Mouse (Mus musculus): ENCODE results near the gene Igfbp6. TPM values are rescaled to one million over a fixed set of nuclear protein-coding genes. Genes with fewer than 3 reads are reported as not detected.

Gene Igfbp6
- polyA plus RNA-seq, 1 experiment from 2014 or later: not detected

DNA sequence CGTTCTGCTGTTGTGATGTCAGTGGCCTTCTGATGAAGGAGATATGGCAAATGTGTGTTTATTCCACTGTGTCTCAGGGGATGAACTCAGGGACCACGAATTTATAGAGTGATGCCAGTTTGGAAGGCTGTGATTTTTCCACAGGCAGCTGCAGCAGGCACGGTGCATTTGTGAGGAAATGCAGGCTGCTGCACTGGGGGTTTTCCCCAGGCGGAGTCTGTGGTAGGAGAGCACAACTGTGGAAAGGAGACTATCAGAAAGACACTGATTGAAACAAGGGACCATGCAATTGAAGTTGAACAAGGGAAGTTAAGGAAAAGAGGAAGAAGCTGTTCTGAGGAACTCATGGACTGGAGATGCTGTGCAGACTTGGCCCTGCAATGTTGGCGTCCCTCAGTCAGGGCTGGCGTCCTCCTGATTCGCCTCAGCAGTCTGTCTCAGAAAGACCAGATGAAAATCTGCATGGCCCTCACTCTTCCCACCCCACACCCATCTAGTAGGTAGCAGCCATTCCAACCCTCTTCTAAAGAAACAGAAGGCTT lies 48.2 kb downstream of the Igfbp6 start:
- Histone ChIP-seq H3K79me2 (ENCODE audit: inconsistent target) (no peaks in the 10 kb centered on the region), H3K4me3 (ENCODE audit: inconsistent target) (no peak overlapping the region), H3K36me3 (ENCODE audit: inconsistent target) (no peaks in the 10 kb centered on the region), H3K27ac (peak overlapping the region; percentile 63)
- 24% methylated on average over 7 of the region's 7 CpGs for WGBS (ENCODE audit: missing documents)

DNA sequence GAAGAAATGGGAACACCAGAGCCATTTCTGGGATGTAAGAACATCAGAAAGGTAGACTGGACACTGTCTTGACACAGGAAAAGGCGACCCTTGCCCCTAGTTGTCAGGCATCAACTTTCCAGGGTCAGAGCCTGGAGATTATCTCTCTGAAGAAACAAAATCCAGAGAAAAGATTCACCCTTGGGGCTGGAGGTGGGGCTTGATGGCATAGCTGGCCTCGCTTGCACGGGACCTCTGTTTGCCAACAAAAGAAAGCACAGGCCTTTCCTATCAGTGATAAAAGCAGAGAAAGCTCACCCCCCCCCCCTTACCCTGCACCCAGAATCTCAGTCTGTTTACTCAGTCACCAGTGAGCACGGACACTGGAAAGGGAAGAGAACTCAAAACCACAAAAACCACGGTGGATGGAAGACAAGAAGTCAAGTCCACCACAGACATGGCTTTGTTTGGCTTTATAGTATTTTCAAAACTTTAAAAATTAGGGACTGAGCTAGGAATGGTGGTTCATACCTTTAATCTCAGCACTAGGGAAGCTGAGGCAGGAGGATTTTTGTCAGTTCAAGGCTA lies 48.7 kb downstream of the Igfbp6 start:
- WGBS (ENCODE audit: missing documents): 14% methylated on average over 5 of the region's 5 CpGs
- H3K27ac ChIP-seq: peak overlapping the region; percentile 63
- H3K4me3 ChIP-seq (ENCODE audit: inconsistent target): no peak overlapping the region

DNA sequence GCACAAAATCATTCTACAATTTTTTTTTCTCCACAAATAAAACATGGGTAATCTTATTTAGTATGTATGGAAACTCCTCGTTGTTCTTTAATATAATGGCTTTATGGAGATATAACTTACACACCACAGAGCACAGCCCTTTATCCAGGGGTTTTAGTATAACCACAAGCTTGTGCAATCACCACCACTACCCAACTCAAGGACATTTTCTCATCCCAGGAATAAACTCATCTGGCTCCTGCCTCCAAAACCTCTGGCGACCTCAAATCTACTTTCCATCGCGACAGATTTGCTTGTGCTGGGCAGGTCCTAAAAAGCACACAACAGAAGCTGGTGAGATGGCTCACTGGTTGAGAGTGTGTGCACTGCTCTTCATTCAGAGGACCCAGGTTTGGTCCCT lies 49.5 kb downstream of the Igfbp6 start:
- no peaks in the 10 kb centered on the region for H3K36me3 ChIP-seq (ENCODE audit: inconsistent target)
- no peaks in the 10 kb centered on the region for H3K79me2 ChIP-seq (ENCODE audit: inconsistent target)
- H3K4me3 ChIP-seq (ENCODE audit: inconsistent target): no peak overlapping the region
- H3K27ac ChIP-seq: no peak overlapping the region
- 73% methylated on average over 4 of the region's 4 CpGs for WGBS (ENCODE audit: missing documents)

More for the DNA sequence above, 48.7 kb downstream of the Igfbp6 start:
- no peaks in the 10 kb centered on the region for H3K36me3 ChIP-seq (ENCODE audit: inconsistent target)
- H3K79me2 ChIP-seq (ENCODE audit: inconsistent target): no peaks in the 10 kb centered on the region

DNA sequence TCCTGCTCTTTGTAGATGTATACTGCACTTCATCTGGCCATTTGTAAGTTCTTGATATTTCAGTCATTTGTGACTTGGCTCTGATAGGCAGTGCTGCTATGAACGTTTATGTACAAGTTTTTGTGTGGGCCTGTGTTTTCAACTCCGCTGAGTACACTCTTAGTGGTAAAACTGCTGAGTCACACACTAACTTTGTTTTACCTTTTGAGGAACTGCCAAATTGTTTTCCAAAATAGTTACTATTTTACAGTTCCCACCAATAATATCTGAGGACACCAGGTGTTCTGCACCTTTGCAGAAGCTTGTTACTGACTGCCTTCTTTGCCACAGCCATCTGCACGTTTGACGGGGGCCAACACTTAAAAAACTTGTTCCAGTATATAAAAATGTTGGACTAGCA lies 50.3 kb downstream of the Igfbp6 start:
- Histone ChIP-seq H3K36me3 (ENCODE audit: inconsistent target) (no peaks in the 10 kb centered on the region), H3K27ac (no peak overlapping the region), H3K79me2 (ENCODE audit: inconsistent target) (no peaks in the 10 kb centered on the region), H3K4me3 (ENCODE audit: inconsistent target) (no peak overlapping the region)
- WGBS (ENCODE audit: missing documents): 51% methylated on average over 4 of the region's 4 CpGs

DNA sequence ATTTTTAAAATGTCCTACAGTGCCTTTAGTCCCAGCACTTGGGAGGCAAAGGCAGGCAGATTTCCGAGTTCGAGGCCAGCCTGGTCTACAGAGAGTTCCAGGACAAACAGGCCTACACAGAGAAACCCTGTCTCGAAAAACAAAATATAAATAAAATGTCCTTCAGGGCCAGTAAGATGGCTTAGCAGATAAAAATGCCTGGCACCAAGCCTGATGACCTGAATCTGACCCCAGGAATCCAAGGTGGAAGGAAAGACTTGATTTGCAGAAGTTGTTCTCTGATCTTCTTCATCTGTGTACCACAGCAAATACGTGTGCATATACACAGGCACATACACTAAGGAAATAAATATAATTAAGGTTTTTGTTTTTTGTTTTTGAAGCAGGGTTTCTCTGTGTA lies 51.2 kb downstream of the Igfbp6 start:
- H3K36me3 ChIP-seq (ENCODE audit: inconsistent target): no peaks in the 10 kb centered on the region
- no peaks in the 10 kb centered on the region for H3K79me2 ChIP-seq (ENCODE audit: inconsistent target)
- H3K4me3 ChIP-seq (ENCODE audit: inconsistent target): no peak overlapping the region
- no peak overlapping the region for H3K27ac ChIP-seq
- WGBS (ENCODE audit: missing documents): 85% methylated on average over 4 of the region's 4 CpGs

DNA sequence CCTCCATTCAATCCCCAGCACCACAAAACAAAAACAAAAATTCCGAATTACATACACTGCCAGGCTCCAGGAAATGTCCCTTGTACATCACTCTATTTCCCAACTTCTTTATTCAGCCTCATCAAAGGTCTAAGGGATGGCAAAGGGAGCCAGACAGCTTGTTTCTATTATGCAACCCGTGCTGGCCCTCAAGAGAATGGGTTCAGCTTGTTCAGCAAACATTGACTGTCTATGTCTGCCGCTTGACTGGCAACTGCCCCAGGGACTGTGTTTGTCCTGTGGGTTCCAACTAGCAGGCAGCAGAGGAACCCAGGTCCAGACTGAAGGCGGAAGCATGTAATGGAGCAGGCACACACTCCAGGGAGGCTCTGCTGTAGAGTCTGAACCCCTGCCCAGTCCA lies 54.7 kb downstream of the Igfbp6 start:
- no peaks in the 10 kb centered on the region for H3K36me3 ChIP-seq (ENCODE audit: inconsistent target)
- no peak overlapping the region for H3K27ac ChIP-seq
- WGBS (ENCODE audit: missing documents): 80% methylated on average over 4 of the region's 4 CpGs
- no peaks in the 10 kb centered on the region for H3K79me2 ChIP-seq (ENCODE audit: inconsistent target)
- no peak overlapping the region for H3K4me3 ChIP-seq (ENCODE audit: inconsistent target)

Other genes with a start within 250 kb of the Igfbp6 start
- not detected in 3 replicates for gene Krt4, start 219.6 kb upstream of the Igfbp6 start, polyA plus RNA-seq (2018)
- gene Krt79, start 204.0 kb upstream of the Igfbp6 start, polyA plus RNA-seq (2018): not detected in 3 replicates
- not detected in 3 replicates for gene Krt78, start 190.1 kb upstream of the Igfbp6 start, polyA plus RNA-seq (2018)
- gene Krt8, start 139.9 kb upstream of the Igfbp6 start, polyA plus RNA-seq (2018): not detected in 3 replicates
- gene Krt18, start 116.2 kb upstream of the Igfbp6 start, polyA plus RNA-seq (2018): not detected in 3 replicates
- 153 to 214 TPM (median 191 TPM) in 3 replicates for gene Eif4b, start 70.6 kb upstream of the Igfbp6 start, polyA plus RNA-seq (2018)
- gene Tns2, start 43.9 kb upstream of the Igfbp6 start, polyA plus RNA-seq (2018): 0.37 to 0.66 TPM in 2 of 3 replicates, not detected in the other
- gene Spryd3, start 8.1 kb upstream of the Igfbp6 start, polyA plus RNA-seq (2018): 22.0 to 28.2 TPM (median 22.5 TPM) in 3 replicates
- gene Soat2, start 6.2 kb downstream of the Igfbp6 start, polyA plus RNA-seq (2018): 0.06 to 0.15 TPM in 2 of 3 replicates, not detected in the other
- gene Zfp740, start 58.9 kb downstream of the Igfbp6 start, polyA plus RNA-seq (2018): 18.5 to 29.1 TPM (median 19.8 TPM) in 3 replicates
- 10.6 to 26.7 TPM (median 14.8 TPM) in 3 replicates for gene Csad, start 60.4 kb downstream of the Igfbp6 start, polyA plus RNA-seq (2018)
- gene Itgb7, start 87.6 kb downstream of the Igfbp6 start, polyA plus RNA-seq (2018): 3.5 to 14.3 TPM (median 5.0 TPM) in 3 replicates
- gene Rarg, start 113.2 kb downstream of the Igfbp6 start, polyA plus RNA-seq (2018): 4.7 to 19.6 TPM (median 7.5 TPM) in 3 replicates
- gene Gm9918, start 126.2 kb downstream of the Igfbp6 start, polyA plus RNA-seq (2018): not detected in 3 replicates
- gene Mfsd5, start 135.1 kb downstream of the Igfbp6 start, polyA plus RNA-seq (2018): 49.9 to 84.0 TPM (median 66.7 TPM) in 3 replicates
- gene Espl1, start 151.9 kb downstream of the Igfbp6 start, polyA plus RNA-seq (2018): 1.0 to 5.7 TPM (median 3.5 TPM) in 3 replicates
- 258 to 355 TPM (median 355 TPM) in 3 replicates for gene Pfdn5, start 181.8 kb downstream of the Igfbp6 start, polyA plus RNA-seq (2018)
- 15.1 to 28.2 TPM (median 21.0 TPM) in 3 replicates for gene Myg1, start 187.3 kb downstream of the Igfbp6 start, polyA plus RNA-seq (2018)
- gene Aaas, start 206.4 kb downstream of the Igfbp6 start, polyA plus RNA-seq (2018): 10.7 to 28.2 TPM (median 18.0 TPM) in 3 replicates
- not detected in 3 replicates for gene Sp7, start 222.8 kb downstream of the Igfbp6 start, polyA plus RNA-seq (2018)